Mouse (Mus musculus) left cerebral cortex, adult 18-20 months (tissue): ENCODE data around the gene Ptges. TPM values are rescaled to one million over a fixed set of nuclear protein-coding genes. Genes with fewer than 3 reads are reported as not detected.
"Not testable (repeated sequence)": the region's sequence is repeated elsewhere in the genome, so short reads cannot be mapped to it uniquely, and the experiment has no call there.

Experiments used
- DNase-seq, 2 experiments: peaks; one replicate each; pipeline ENCODE4 v3.0.0; 2021 to 2022; ENCODE audit warnings: low spot score in 2 of 2, mixed read lengths in 1 of 2
- long read RNA-seq, 2 experiments: library from polyadenylated mRNA; stranded (forward); transcript quantifications; one replicate each; pipeline ENCODE4 v2.0.0; 2021
- total RNA-seq, 2 experiments: library from RNA; stranded (reverse); gene quantifications; 2 replicates each; pipeline ENCODE4 v1.2.3; 2021

Ptges gene
- 1 to 10 TPM; 7.1 to 9.8 TPM for total RNA-seq
- long read RNA-seq, experiment 1, transcript Ptges-202 (3 exons, 3,647 nt), result major isoform, 5 of 6 reads
- long read RNA-seq, experiment 1, partial matches to known transcripts, result 0 of 6 reads
- long read RNA-seq, experiment 1, other reads (novel, unspliced or antisense), result 1 of 6 reads
- long read RNA-seq, experiment 2, transcript Ptges-202 (3 exons, 3,647 nt), result major isoform, 5 of 7 reads
- long read RNA-seq, experiment 2, partial matches to known transcripts, result 1 of 7 reads
- long read RNA-seq, experiment 2, other reads (novel, unspliced or antisense), result 1 of 7 reads

DNA sequence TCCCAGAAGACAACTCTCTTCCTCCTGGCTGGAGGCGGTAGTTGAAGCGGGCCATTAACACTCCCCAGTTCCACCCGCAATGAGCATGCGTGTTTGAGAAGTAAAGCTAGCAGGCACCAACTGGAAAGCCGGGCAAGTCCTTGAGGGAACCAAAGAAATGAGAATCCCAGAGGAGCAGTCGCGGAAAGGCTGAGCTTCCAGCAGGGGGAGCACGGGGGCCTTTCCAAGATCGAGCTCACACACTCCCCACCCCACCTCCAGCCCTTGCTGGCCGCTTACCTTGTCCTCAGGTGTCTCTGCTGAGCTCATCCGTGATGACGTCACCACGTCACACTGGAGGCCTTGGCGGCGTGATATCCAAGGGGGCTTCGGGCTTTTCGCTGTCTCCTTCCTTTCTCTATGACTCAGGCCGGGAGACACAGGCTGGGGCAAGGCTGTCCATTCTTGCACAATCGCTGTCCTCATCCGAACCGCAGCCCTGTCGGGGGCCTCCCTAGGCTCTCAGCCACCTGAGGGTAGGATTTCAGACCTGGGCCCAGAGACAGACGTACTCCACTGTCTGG lies at the start of gene Ptges:
Gene Ptges (minus strand): TSS at position 381 of the 563 bp plus-strand sequence.
- DNase-seq, result peak; percentile 77 to 79

DNA sequence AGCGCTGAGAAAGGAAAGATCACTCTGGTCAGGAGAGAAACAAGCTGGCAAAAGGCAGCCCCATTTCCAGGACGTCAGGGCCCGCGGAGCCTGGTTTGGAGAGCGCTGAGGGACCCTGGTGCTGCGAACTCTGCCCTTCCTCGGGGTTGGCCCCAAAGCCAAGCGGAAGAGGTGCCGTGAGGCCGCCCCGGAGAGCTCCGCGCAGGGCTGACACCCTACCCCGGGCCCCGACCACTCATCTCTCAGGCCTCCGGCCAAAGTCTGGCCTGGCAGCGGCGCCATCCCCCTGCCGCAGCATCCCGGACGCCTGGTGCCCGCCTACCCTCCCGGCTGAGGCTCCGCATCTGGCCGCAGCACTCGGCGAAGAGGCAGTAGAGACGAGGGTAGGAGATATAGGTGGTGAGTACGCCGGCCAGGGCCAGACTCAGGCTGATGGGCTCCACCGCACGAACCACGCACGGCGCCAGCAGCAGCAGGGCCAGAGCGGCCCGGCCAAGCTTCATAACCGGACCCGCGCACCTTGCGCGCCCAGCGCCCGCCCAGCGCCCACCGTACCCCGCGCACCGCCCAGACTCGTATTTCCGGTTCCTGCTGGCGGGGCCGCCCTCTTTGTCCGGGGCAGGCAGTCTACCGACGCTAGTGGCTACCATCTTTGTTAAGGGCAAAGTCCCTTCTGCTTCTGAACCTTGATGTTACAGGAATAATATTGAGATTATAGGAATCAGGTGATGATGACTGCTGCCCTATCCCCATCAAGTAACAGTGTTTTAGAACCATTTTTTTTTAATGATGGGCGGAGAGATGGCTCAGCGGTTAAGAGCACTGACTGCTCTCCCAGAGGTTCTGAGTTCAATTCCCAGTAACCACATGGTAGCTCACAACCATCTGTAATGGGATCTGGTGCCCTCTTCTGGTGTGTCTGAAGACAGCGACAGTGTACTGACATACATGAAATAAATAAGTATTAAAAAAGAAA lies 38.0 kb upstream of the Ptges start, which contains the start of gene Tor1a:
Gene Tor1a (minus strand): TSS at position 582 of the 976 bp plus-strand sequence.
- peak; percentile 92 for DNase-seq

DNA sequence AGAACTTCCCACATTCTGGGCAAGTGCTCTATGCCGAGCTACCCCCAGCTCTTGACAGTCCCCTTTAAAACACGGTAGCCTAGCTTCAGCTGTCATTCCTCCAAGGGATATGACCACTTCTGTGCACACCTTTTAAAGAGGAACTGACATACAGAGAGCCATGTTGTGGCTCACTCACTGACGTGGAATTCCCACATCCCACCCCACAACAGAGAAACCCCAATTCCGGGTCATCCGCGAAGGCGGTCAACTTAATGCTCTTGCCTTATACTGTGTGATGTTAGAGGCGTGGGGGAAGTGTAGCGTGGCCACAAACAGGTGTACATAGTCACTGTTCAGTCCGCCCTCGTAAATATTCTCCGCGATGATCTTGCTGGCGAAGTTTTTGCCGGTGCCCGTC lies 37.2 kb upstream of the Ptges start:
- DNase-seq, result no peak

DNA sequence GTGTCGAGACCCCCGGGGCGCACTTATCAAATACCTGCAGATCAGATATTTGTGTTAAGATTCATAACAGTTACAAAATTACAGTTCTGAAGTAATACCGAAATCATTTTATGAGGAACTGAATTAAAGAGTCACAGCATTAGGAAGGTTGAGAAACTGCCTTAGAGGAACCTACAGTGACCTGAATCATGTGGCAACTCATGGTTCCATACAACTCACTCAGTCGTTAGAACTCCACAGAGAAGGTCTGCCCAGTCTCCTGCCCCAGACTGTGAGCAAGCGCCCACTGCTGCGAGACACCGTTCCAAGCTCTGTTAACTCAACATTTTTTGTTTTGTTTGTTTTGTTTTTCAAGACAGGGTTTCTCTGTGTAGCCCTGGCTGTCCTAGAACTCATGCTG lies 36.0 kb upstream of the Ptges start:
- no peak for DNase-seq

DNA sequence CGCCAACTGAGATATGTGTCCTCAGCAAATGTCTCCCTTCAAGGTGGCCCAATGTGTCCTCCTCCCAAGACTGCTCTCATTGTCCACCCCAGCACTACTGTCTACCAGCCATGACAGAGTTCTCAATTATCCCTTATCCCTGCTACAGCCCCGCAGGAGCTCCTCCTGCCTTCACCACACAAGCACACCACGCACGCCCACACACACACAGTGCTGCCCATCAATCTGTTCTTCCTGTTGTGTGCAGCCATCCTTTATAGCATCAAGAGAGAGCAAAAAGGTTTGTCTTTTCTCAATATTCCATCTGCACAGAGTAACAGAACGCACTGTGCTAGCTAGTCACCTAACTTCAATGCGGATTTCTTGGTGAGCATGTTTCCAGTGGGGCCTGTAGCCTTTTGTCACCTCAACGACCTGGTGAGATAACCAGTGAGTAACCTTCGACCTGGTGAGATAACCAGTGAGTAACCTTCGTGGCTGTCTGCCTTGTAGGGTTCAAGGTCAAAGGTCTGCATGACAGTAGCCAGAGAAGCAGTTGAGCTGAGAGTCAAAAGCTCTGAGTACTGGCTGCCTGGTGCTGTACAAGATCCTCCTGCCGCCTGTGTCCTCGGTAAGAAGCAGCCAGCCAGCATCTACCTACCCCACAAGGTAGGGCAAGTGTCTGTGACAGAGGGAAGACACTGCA lies 33.0 kb upstream of the Ptges start:
- no peak for DNase-seq

DNA sequence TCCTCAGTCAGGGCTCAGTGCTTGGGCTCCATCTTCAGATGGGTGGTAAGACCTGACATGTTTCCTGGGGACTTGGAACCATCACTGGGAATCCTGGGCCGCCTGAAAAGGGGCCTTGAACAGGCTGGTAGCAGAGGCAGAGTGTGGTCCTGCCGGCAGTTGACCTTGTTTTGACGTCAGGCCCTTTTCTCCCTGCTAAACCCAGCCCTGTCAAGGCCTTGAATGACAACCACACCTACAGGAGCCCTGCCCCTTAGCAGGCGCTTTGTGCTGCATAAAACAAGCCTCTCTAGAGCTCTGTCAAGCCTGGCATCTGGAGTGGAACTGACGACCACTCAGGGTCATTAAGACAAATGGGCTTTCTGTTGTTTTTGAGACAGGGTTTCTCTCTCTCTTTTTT lies 30.2 kb upstream of the Ptges start:
- DNase-seq, result no peak

GRCm38 (mm10) chr2:30958726-30959125 lies 29.1 kb upstream of the Ptges start:
- no peak for DNase-seq

DNA sequence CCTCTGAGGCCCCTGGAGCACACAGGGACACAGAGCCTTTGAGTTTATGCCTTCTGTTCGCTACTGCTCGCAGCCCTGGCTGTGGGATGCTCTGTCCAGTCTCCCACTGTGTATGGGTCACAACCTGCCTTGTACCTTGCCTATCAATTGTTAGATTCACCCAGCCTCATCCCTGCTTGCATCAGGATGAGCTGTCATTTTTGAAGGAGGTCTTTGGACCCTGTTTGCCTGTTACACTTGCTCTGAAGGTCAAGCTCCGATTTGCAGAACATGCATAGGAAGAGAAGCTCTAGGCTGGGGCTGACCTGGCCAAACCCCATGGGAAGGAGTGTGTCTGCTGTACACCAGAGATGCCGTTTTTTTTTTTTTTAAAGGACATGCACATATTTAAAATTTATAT lies 27.8 kb upstream of the Ptges start:
- DNase-seq, result no peak

DNA sequence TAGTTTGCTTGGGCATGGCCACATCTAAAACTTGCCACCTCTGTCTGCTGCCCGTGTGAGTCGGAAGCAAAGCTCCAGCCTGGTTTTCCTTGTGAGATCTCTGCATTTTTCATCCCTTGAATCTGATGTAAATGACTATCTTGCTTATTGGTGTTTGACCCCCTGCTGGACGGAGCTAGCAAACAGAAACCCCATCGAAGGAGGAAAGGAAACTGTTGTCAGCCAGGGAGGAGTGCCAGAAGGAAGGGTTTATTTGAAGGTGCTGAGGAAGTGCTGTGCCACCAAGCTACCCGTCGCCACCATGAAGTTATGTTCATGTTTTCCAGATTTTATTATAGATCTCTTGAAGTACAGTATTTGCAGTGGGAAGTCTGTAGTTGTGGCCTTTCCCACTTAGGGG lies 25.1 kb upstream of the Ptges start:
- DNase-seq, result no peak

GRCm38 (mm10) chr2:30952824-30953490 lies 23.3 kb upstream of the Ptges start, which contains the start of gene Tor1b:
TSS of gene Tor1b (plus strand) at chr2:30952959.
- DNase-seq, result peak; percentile 87

DNA sequence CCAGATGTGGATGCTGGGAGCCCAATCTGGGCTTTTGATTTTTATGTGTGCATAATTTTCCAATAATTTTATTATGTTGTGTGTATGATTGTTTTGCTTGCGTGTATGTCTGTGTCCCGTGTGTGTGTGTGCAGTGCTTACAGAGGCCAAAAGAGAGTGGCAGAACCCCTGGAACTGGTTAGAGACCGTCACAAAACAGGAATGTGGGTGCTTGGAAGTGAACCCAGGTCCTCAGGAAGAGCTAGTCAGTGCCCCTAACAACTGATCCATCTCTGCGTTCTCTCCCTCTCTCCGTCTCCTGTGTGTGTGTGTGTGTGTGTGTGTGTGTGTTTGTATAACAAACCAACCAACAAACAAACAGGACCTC lies 22.8 kb upstream of the Ptges start:
- DNase-seq, result no peak

DNA sequence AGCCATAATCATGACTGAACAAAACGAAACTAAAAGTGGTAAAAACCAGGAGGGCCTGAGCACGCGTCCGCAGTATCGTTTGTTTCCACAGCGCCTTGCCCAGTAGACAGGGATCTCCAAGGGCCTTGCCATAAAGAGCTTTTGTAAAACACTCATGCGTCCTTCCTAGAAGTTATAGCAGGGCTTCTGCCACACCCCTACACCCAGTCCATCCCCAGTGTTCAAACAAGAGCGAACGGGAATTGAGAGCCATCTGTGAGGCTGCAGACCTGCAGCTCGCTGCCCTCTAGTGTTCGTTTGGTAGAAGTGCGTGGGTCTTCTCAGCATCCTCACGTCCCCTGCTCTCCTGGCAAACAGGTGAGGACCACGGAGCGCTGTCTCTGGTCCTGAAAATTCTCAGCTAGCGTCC lies 12.9 kb upstream of the Ptges start:
- peak in 1 of 2 experiments; percentile 53 for DNase-seq

GRCm38 (mm10) chr2:30942116-30942515 lies 12.5 kb upstream of the Ptges start:
- DNase-seq, result not testable (repeated sequence)

GRCm38 (mm10) chr2:30941586-30941985 lies 11.9 kb upstream of the Ptges start:
- DNase-seq, result no peak

DNA sequence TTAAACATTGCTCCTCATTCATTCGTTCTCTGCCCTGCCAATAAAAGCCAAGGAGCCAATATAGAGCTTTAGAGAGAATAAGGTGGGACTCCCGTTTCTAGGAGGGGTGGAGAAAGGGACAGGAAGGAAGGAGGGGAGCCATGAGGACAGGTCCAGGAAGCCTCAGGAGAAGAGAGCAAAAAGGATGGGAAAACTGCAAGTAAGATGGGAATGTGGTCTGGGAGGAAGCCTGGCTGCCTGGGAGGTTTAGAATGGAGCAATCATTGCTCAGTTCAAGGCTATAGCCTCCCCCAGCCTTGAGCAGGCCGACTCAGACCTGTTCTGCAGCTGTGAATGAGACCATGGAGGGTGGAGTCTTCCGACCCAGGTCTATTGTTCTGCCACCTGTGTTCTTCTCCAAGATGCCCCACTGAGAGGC lies 8.9 kb upstream of the Ptges start:
- no peak for DNase-seq

- no peak for DNase-seq
Measured at GRCm38 (mm10) chr2:30937731-30938130, 8.1 kb upstream of the Ptges start.

DNA sequence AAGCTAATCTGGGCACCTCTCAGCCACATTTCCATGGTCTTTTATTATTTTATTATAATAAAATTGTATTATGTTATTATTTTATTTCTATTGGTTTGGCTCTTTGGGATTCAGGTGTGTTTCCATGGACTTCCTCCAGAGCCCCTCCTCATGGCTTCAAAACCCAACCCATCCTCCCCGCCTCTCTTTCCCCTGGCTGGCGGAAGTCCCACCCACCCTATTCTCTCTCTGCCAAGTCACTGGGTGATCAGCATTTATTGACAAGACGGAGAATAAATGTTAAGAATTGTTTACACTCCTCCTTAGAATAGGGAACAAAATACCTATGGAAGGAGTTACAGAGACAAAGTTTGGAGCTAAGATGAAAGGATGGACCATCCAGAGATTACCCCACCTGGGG lies 7.1 kb upstream of the Ptges start:
- DNase-seq, result no peak

- DNase-seq, result peak; percentile 69 to 83
Measured at GRCm38 (mm10) chr2:30933917-30934450, 4.3 kb upstream of the Ptges start.

GRCm38 (mm10) chr2:30933032-30933431 lies 3.4 kb upstream of the Ptges start:
- DNase-seq, result no peak

DNA sequence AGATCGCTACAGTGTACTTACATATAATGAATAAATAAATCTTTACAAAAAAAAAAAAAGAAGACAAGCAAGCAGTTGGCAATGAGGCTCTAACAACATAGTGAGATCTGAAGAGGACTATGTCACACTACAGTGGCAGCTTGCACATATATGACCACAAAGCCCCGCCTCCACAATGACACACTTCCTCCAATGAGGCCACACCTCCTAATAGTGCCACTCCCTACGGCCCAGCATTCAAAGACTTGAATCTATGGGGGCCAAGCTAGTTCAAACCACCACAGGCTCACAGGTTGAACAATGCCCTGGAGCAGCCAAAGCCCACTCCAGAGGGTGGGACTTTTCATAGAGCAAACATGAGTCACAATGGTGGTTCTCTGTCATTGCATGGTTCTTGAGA lies 2.3 kb upstream of the Ptges start:
- no peak for DNase-seq
